Mouse (Mus musculus) embryonic fibroblast, embryonic 13.5 days (primary cell): ENCODE measurements at regions not wholly inside any gene's neighbourhood (a gene's known extent, or its start where the extent isn't known, plus 50 kb on each side); places are given as distances from the start of the nearest gene placed in this dataset.

Experiments used
- CTCF ChIP-seq: IDR thresholded peaks from 2 replicates; pipeline ENCODE4 v1.5.1; 2011; ENCODE audit warnings: mild to moderate bottlenecking, control low read depth, low read length, moderate library complexity, borderline replicate concordance; ENCODE audit not compliant: insufficient read depth
- POLR2A ChIP-seq: IDR thresholded peaks from 2 replicates; pipeline ENCODE4 v1.6.1; 2011; ENCODE audit warnings: low read depth, mild to moderate bottlenecking, control low read depth, low read length, moderate library complexity

GRCm38 (mm10) chr1:79212471-79212870 lies 227.4 kb downstream of the Scg2 start:
- TF ChIP-seq CTCF = no peak
- TF ChIP-seq POLR2A = no peak
